Mouse (Mus musculus) midbrain, postnatal 0 days (tissue): Measurements from ENCODE around the gene Fam228b. TPM values are rescaled to one million over a fixed set of nuclear protein-coding genes. Genes with fewer than 3 reads are reported as not detected.
"Not testable (repeated sequence)": the region's sequence is repeated elsewhere in the genome, so short reads cannot be mapped to it uniquely, and the experiment has no call there.

Source experiments
- ATAC-seq: fragments of 200-750 bp; cut with Nextera tagmentation; 2 replicates; pipeline ENCODE4 v1.8.0; 2017; ENCODE audit warnings: moderate number of reproducible peaks, mild to moderate bottlenecking, moderate TSS enrichment, moderate library complexity; ENCODE audit not compliant: low FRiP score
- DNase-seq: peaks from one replicate; pipeline ENCODE4 v3.0.0-alpha.2; 2015; ENCODE audit warnings: low spot score
- H3K27ac ChIP-seq: fragments of 300-500 bp; sonication (generic); 2 replicates; pipeline ENCODE4 v1.5.1; 2014; ENCODE audit warnings: low read depth, mild to moderate bottlenecking, low read length, mixed read lengths
- H3K27me3 ChIP-seq: fragments of 300-500 bp; sonication (generic); 2 replicates; pipeline ENCODE4 v1.6.1; 2014; ENCODE audit warnings: low read length, control low read depth, mixed read lengths; ENCODE audit not compliant: insufficient read depth
- H3K36me3 ChIP-seq: fragments of 300-500 bp; sonication (generic); 2 replicates; pipeline ENCODE4 v1.6.1; 2014; ENCODE audit warnings: low read length, control low read depth, mixed read lengths; ENCODE audit not compliant: insufficient read depth
- H3K4me1 ChIP-seq: fragments of 300-500 bp; sonication (generic); 2 replicates; pipeline ENCODE4 v1.6.1; 2014; ENCODE audit warnings: mild to moderate bottlenecking, control low read depth, antibody characterized with exemption, low read length, mixed read lengths; ENCODE audit not compliant: insufficient read depth
- H3K4me2 ChIP-seq: fragments of 300-500 bp; sonication (generic); 2 replicates; pipeline ENCODE4 v1.6.1; 2014; ENCODE audit warnings: low read depth, mild to moderate bottlenecking, low read length, mixed read lengths; ENCODE audit not compliant: poor library complexity, severe bottlenecking
- H3K4me3 ChIP-seq: fragments of 300-500 bp; sonication (generic); 2 replicates; pipeline ENCODE4 v1.5.1; 2014; ENCODE audit warnings: low read depth, mild to moderate bottlenecking, low read length, moderate library complexity
- H3K9ac ChIP-seq: fragments of 300-500 bp; sonication (generic); replicated peaks from 2 replicates; pipeline ENCODE4 v1.6.1; 2014; ENCODE audit warnings: mild to moderate bottlenecking, low read length, moderate library complexity, mixed read lengths; ENCODE audit not compliant: poor library complexity, severe bottlenecking
- H3K9me3 ChIP-seq: fragments of 300-500 bp; sonication (generic); 2 replicates; pipeline ENCODE4 v1.6.1; 2016; ENCODE audit warnings: low read length, control low read depth
- CTCF ChIP-seq: IDR thresholded peaks from 2 replicates; pipeline ENCODE4 v1.5.1; 2016; ENCODE audit warnings: antibody characterized with exemption, mild to moderate bottlenecking
- WGBS: fragments of 180-500 bp; shearing (Covaris S2); extraction: QIAGEN DNeasy Blood & Tissue Kit; methylation state at CpG from one replicate; pipeline ENCODE4 v1.1.7; 2014; 5-methylcytosine and 5-hydroxymethylcytosine counted together
- polyA plus RNA-seq: library from polyadenylated mRNA; unstranded; fragments of >200 nt; fragmentation: Nextera tagmentation; extraction: Ambion mirVana; gene quantifications from 2 replicates; pipeline ENCODE4 v1.2.1, GENCODE M21; 2015
- total RNA-seq: library from RNA; depleted of rRNA; stranded (reverse); fragments of >200 nt; gene quantifications from 2 replicates; pipeline ENCODE4 v1.2.3, GENCODE M21; 2014; rRNA removed

Fam228b gene
- total and polyA plus RNA-seq, 2 experiments from 2014 or later = 6.5 to 8.7 TPM

DNA sequence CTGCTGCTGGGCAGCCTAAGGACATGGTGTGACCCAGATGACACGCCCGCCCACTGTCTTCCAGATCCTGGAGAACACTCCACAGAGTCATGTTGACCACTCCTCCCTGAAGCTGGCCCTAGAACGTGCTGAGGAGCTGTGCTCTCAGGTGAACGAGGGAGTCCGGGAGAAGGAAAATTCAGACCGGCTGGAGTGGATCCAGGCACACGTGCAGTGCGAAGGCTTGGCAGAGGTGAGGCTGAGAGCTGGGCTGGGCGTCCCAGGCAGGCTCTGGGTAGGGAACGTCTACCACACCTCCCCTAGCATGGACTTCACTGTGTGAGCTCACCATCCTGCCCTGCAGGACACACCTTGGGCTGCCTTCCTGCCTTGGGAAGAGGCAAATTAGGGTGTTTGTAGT is 62.2 kb downstream of the Fam228b start:
- no peak for DNase-seq
- no peak overlapping the region for H3K27ac ChIP-seq
- no peak overlapping the region for H3K4me2 ChIP-seq
- H3K36me3 ChIP-seq = peaks cover 46% of the 10 kb centered on the region
- ATAC-seq = no peak
- no peak overlapping the region for H3K4me3 ChIP-seq
- TF ChIP-seq CTCF = no peak
- H3K4me1 ChIP-seq = no peaks in the 10 kb centered on the region
- no peaks in the 10 kb centered on the region for H3K27me3 ChIP-seq
- WGBS = 90% methylated on average over 10 of the region's 10 CpGs
- H3K9ac ChIP-seq = no peak overlapping the region
- no peaks in the 10 kb centered on the region for H3K9me3 ChIP-seq

DNA sequence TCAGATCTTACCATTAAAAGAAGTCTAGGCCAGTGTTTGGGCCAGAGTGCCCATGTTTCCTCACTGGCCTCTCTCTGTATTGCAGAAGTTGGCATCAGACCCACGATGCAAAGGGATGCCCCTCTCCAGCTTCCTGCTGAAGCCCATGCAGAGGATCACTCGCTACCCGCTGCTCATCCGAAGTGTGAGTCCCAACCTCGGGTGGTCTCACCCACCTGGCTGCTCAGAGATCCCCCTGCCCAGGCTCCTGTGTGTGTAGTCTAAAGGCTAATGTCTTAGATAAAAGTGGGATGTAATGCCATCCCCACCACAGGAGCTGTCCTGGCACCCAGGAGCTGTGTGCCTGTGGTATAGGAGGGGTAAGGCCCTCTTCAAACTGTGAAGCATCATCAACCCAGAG is 62.9 kb downstream of the Fam228b start:
- peaks cover 50% of the 10 kb centered on the region for H3K36me3 ChIP-seq
- no peak for ATAC-seq
- no peak for TF ChIP-seq CTCF

DNA sequence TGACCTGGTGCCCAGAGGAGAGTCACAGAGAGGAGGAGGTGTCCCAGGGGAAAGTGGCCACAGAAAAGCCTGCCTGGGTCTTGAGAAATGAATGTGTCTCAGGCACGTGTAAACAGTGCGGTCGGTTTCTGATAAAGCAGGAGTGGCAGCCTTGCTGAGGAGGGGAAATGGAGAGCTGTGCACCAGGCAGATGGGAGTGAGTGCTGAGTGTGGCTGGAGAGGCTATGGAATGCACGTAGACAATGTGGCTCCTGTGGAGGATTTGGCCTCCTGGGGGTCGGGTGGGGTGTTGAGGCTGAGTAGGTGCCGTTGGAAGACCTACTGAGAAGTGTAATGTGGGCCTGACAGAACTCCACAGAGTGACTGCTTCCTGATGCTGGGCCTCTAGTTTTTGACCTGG is 63.4 kb downstream of the Fam228b start:
- H3K9me3 ChIP-seq, ATAC-seq, H3K4me2 ChIP-seq, H3K4me3 ChIP-seq, H3K9ac ChIP-seq, H3K27ac ChIP-seq, H3K4me1 ChIP-seq, DNase-seq, H3K27me3 ChIP-seq: not testable (repeated sequence)
- 86% methylated on average over 6 of the region's 6 CpGs for WGBS
- peaks cover 55% of the 10 kb centered on the region for H3K36me3 ChIP-seq

More for the DNA sequence above, 62.9 kb downstream of the Fam228b start:
- Histone ChIP-seq H3K4me2 (no peak overlapping the region), H3K27me3 (no peaks in the 10 kb centered on the region), H3K9ac (no peak overlapping the region), H3K9me3 (no peaks in the 10 kb centered on the region), H3K4me3 (no peak overlapping the region), H3K4me1 (no peaks in the 10 kb centered on the region), H3K27ac (no peak overlapping the region)
- 92% methylated on average over 5 of the region's 5 CpGs for WGBS
- DNase-seq = no peak

DNA sequence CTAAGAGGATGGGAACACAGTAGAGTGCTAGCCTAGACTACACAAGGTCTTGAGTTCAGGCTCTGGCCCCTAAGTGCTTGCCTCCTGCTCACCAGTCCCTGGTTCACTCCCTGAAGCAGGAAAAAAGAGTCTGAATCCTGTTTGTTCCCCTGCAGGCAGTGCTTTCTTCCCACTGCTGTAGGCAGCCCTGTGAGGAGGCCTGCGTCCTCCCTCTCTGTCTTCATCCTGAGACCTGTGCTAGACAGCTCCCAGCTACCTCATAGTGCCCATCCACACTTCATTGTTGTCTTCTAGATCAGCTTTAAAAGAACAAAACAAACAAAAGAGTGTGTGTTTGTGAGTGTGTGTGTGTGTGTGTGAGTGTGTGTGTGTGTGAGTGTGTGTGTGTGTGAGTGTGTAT is 74.5 kb downstream of the Fam228b start:
- Histone ChIP-seq H3K4me2 (no peak overlapping the region), H3K9ac (no peak overlapping the region), H3K36me3 (peaks cover 21% of the 10 kb centered on the region), H3K9me3 (no peaks in the 10 kb centered on the region), H3K4me1 (no peaks in the 10 kb centered on the region), H3K27me3 (no peaks in the 10 kb centered on the region), H3K4me3 (no peak overlapping the region), H3K27ac (no peak overlapping the region)
- no peak for TF ChIP-seq CTCF
- ATAC-seq (no peak), DNase-seq (no peak)
- WGBS = 80% methylated on average over 1 of the region's 1 CpGs

DNA sequence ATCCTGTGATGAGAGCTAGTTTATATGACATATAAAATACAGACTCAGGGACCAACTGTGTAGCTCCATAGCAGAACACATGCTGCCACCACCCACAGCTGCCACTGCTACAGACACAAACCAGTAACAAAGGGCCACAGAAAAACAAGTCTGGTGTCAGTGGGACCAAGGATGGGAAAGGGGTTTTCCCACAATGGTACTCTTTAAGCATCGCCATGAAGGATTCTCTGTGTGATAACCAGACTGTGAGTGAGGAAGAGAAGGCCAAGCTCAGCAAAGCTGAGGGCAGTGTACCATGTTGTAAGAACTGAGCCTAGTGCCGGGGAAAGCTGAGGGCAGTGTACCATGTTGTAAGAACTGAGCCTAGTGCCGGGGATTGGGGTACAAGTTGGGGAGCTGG is 77.9 kb downstream of the Fam228b start:
- 85% methylated on average over 3 of the region's 3 CpGs for WGBS
- no peak overlapping the region for H3K4me3 ChIP-seq
- no peak overlapping the region for H3K27ac ChIP-seq
- no peak for TF ChIP-seq CTCF
- no peaks in the 10 kb centered on the region for H3K9me3 ChIP-seq
- ATAC-seq (no peak), DNase-seq (no peak)
- H3K36me3 ChIP-seq = 0 out of 2 replicates have a peak, but pooled peaks cover 4% of the 10 kb centered on the region
- H3K27me3 ChIP-seq = no peaks in the 10 kb centered on the region
- no peak overlapping the region for H3K4me2 ChIP-seq
- H3K9ac ChIP-seq = no peak overlapping the region
- no peaks in the 10 kb centered on the region for H3K4me1 ChIP-seq

Other genes with a start within 250 kb of the Fam228b start
- gene Itsn2, start 176.6 kb downstream of the Fam228b start, total RNA-seq = 23.4 and 27.1 TPM in 2 replicates
- 19.7 and 20.6 TPM in 2 replicates for gene Itsn2, start 176.6 kb downstream of the Fam228b start, polyA plus RNA-seq
- gene Gm3625, start 176.3 kb downstream of the Fam228b start, total RNA-seq = not detected in 2 replicates
- not detected in 2 replicates for gene Gm3625, start 176.3 kb downstream of the Fam228b start, polyA plus RNA-seq
- gene Fam228a, start 30.8 kb downstream of the Fam228b start, total RNA-seq = 0.99 and 1.9 TPM in 2 replicates
- 0.26 and 0.58 TPM in 2 replicates for gene Fam228a, start 30.8 kb downstream of the Fam228b start, polyA plus RNA-seq
- 10.1 and 12.8 TPM in 2 replicates for gene Pfn4, start 245 bp downstream of the Fam228b start, total RNA-seq
- gene Pfn4, start 245 bp downstream of the Fam228b start, polyA plus RNA-seq = 19.9 and 24.9 TPM in 2 replicates
- gene Sf3b6, start 48.3 kb upstream of the Fam228b start, total RNA-seq = 72.9 and 84.7 TPM in 2 replicates
- 299 and 341 TPM in 2 replicates for gene Sf3b6, start 48.3 kb upstream of the Fam228b start, polyA plus RNA-seq
- 55.5 and 82.1 TPM in 2 replicates for gene Fkbp1b, start 72.3 kb upstream of the Fam228b start, total RNA-seq
- gene Fkbp1b, start 72.3 kb upstream of the Fam228b start, polyA plus RNA-seq = 80.5 and 83.8 TPM in 2 replicates
- 9.7 and 11.0 TPM in 2 replicates for gene Wdcp, start 74.0 kb upstream of the Fam228b start, total RNA-seq
- gene Wdcp, start 74.0 kb upstream of the Fam228b start, polyA plus RNA-seq = 11.0 and 11.6 TPM in 2 replicates
- 1.1 and 2.5 TPM in 2 replicates for gene Mfsd2b, start 105.1 kb upstream of the Fam228b start, total RNA-seq
- 1.3 and 1.5 TPM in 2 replicates for gene Mfsd2b, start 105.1 kb upstream of the Fam228b start, polyA plus RNA-seq
- gene Ubxn2a, start 138.4 kb upstream of the Fam228b start, total RNA-seq = 26.6 and 35.1 TPM in 2 replicates
- 36.9 and 40.9 TPM in 2 replicates for gene Ubxn2a, start 138.4 kb upstream of the Fam228b start, polyA plus RNA-seq
- 27.2 and 31.7 TPM in 2 replicates for gene Atad2b, start 148.1 kb upstream of the Fam228b start, total RNA-seq
- 6.1 and 8.8 TPM in 2 replicates for gene Atad2b, start 148.1 kb upstream of the Fam228b start, polyA plus RNA-seq